Mouse (Mus musculus) forebrain, embryonic 13.5 days (tissue): Measurements from ENCODE around the gene Secisbp2l. TPM values are rescaled to one million over a fixed set of nuclear protein-coding genes. Genes with fewer than 3 reads are reported as not detected.

Experiments used
- ATAC-seq: fragments of 200-750 bp; cut with Nextera tagmentation; 2 replicates; pipeline ENCODE4 v1.8.0; 2017
- H3K27ac ChIP-seq: fragments of 300-500 bp; sonication (generic); 2 replicates; pipeline ENCODE4 v1.5.1; 2015; ENCODE audit warnings: inconsistent platforms, mild to moderate bottlenecking, moderate library complexity
- H3K27me3 ChIP-seq: fragments of 300-500 bp; sonication (generic); 2 replicates; pipeline ENCODE4 v1.6.1; 2015; ENCODE audit warnings: mild to moderate bottlenecking, inconsistent platforms
- H3K36me3 ChIP-seq: fragments of 300-500 bp; sonication (generic); 2 replicates; pipeline ENCODE4 v1.6.1; 2015; ENCODE audit warnings: mild to moderate bottlenecking, inconsistent platforms; ENCODE audit not compliant: poor library complexity, severe bottlenecking
- H3K4me1 ChIP-seq: fragments of 300-500 bp; sonication (generic); 2 replicates; pipeline ENCODE4 v1.6.1; 2015; ENCODE audit warnings: inconsistent platforms
- H3K4me2 ChIP-seq: fragments of 300-500 bp; sonication (generic); 2 replicates; pipeline ENCODE4 v1.6.1; 2015; ENCODE audit warnings: inconsistent platforms, mild to moderate bottlenecking, moderate library complexity
- H3K4me3 ChIP-seq: fragments of 300-500 bp; sonication (generic); 2 replicates; pipeline ENCODE4 v1.5.1; 2015; ENCODE audit warnings: mild to moderate bottlenecking, inconsistent platforms
- H3K9ac ChIP-seq: fragments of 300-500 bp; sonication (generic); 2 replicates; pipeline ENCODE4 v1.6.1; 2015; ENCODE audit warnings: mild to moderate bottlenecking, inconsistent platforms
- H3K9me3 ChIP-seq: fragments of 300-500 bp; sonication (generic); replicated peaks from 2 replicates; pipeline ENCODE4 v1.6.1; 2016; ENCODE audit warnings: inconsistent platforms
- WGBS: fragments of 180-500 bp; shearing (Covaris S2); methylation state at CpG from one replicate; pipeline ENCODE4 v1.1.7; 2015; 5-methylcytosine and 5-hydroxymethylcytosine counted together
- polyA plus RNA-seq: library from polyadenylated mRNA; unstranded; fragments of >200 nt; fragmentation: Nextera tagmentation; extraction: Ambion mirVana; gene quantifications from 2 replicates; pipeline ENCODE4 v1.2.1, GENCODE M21; 2015

The Secisbp2l gene
- polyA plus RNA-seq, 1 experiment from 2014 or later, result 25.4 TPM

- no peak overlapping the region for H3K4me3 ChIP-seq
- peaks cover 7% of the 10 kb centered on the region; the same call in 1 of the 2 replicates for H3K4me1 ChIP-seq
- ATAC-seq, result no peak
- WGBS, result 78% methylated on average over 2 of the region's 2 CpGs
- H3K27ac ChIP-seq, result no peak overlapping the region
- H3K9me3 ChIP-seq, result no peaks in the 10 kb centered on the region
- H3K36me3 ChIP-seq, result peaks cover 21% of the 10 kb centered on the region
- H3K9ac ChIP-seq, result no peak overlapping the region
- H3K27me3 ChIP-seq, result no peaks in the 10 kb centered on the region
- no peak overlapping the region for H3K4me2 ChIP-seq
These were observed 47.2 kb downstream of the Secisbp2l start for GRCm38 (mm10) chr2:125735333-125736024.

- H3K27me3 ChIP-seq, result no peaks in the 10 kb centered on the region
- no peak overlapping the region for H3K9ac ChIP-seq
- H3K4me1 ChIP-seq, result peaks cover 7% of the 10 kb centered on the region; the same call in 1 of the 2 replicates
- H3K4me2 ChIP-seq, result no peak overlapping the region
- H3K9me3 ChIP-seq, result no peaks in the 10 kb centered on the region
- H3K4me3 ChIP-seq, result no peak overlapping the region
- no peak for ATAC-seq
- no peak overlapping the region for H3K27ac ChIP-seq
- peaks cover 15% of the 10 kb centered on the region for H3K36me3 ChIP-seq
These were observed 47.9 kb downstream of the Secisbp2l start for GRCm38 (mm10) chr2:125734741-125735140.

GRCm38 (mm10) chr2:125731763-125732560 lies 50.7 kb downstream of the Secisbp2l start:
- Histone ChIP-seq H3K9ac (peak overlapping the region; percentile 83), H3K9me3 (no peaks in the 10 kb centered on the region), H3K27ac (peak overlapping the region; percentile 75), H3K4me2 (peak overlapping the region; percentile 67), H3K4me1 (peaks cover 7% of the 10 kb centered on the region; the same call in 1 of the 2 replicates), H3K36me3 (no peaks in the 10 kb centered on the region), H3K4me3 (peak overlapping the region; percentile 47), H3K27me3 (no peaks in the 10 kb centered on the region)
- ATAC-seq, result peak; percentile 96
- 10% methylated on average over 35 of the region's 35 CpGs for WGBS

GRCm38 (mm10) chr2:125724546-125725114 lies 58.0 kb downstream of the Secisbp2l start:
- Histone ChIP-seq H3K27me3 (peaks cover 39% of the 10 kb centered on the region), H3K4me1 (peaks cover 22% of the 10 kb centered on the region), H3K9me3 (no peaks in the 10 kb centered on the region), H3K4me3 (peak overlapping the region; percentile 51), H3K27ac (peak overlapping the region; percentile 14; the same call in 1 of the 2 replicates), H3K9ac (peak overlapping the region; percentile 67), H3K4me2 (peak overlapping the region; percentile 93), H3K36me3 (no peaks in the 10 kb centered on the region)
- 1% methylated on average over 16 of the region's 16 CpGs for WGBS
- ATAC-seq, result peak; percentile 36

- 0% methylated on average over 15 of the region's 15 CpGs for WGBS
- Histone ChIP-seq H3K4me2 (peak within 1 kb of the TSS; percentile 93), H3K9me3 (no peaks in the 10 kb centered on the region), H3K27ac (peak within 1 kb of the TSS; percentile 14; the same call in 1 of the 2 replicates), H3K9ac (peak within 1 kb of the TSS; percentile 67), H3K4me3 (peak within 1 kb of the TSS; percentile 51), H3K36me3 (no peaks in the 10 kb centered on the region), H3K27me3 (peaks cover 39% of the 10 kb centered on the region), H3K4me1 (peaks cover 22% of the 10 kb centered on the region)
- ATAC-seq, result peak; percentile 93
These were observed 58.6 kb downstream of the Secisbp2l start, which contains the start of gene Shc4 for GRCm38 (mm10) chr2:125724086-125724430. TSS of gene Shc4 (minus strand) at chr2:125724148.

- Histone ChIP-seq H3K27me3 (peaks cover 39% of the 10 kb centered on the region), H3K4me2 (peak overlapping the region; percentile 93), H3K9ac (peak overlapping the region; percentile 67), H3K4me1 (peaks cover 22% of the 10 kb centered on the region), H3K9me3 (no peaks in the 10 kb centered on the region), H3K4me3 (peak overlapping the region; percentile 51), H3K36me3 (no peaks in the 10 kb centered on the region), H3K27ac (no peak overlapping the region)
- under 1% methylated on average over 34 of the region's 34 CpGs for WGBS
- peak; percentile 89 for ATAC-seq
These were observed 59.1 kb downstream of the Secisbp2l start for GRCm38 (mm10) chr2:125723408-125724085.

GRCm38 (mm10) chr2:125723086-125723407 lies 59.6 kb downstream of the Secisbp2l start:
- no peaks in the 10 kb centered on the region for H3K9me3 ChIP-seq
- ATAC-seq, result peak; percentile 9; the same call in 1 of the 2 replicates
- H3K4me2 ChIP-seq, result peak overlapping the region; percentile 93
- peak overlapping the region; percentile 67 for H3K9ac ChIP-seq
- H3K27ac ChIP-seq, result no peak overlapping the region
- no peaks in the 10 kb centered on the region for H3K36me3 ChIP-seq
- H3K27me3 ChIP-seq, result peaks cover 39% of the 10 kb centered on the region
- peak overlapping the region; percentile 51 for H3K4me3 ChIP-seq
- H3K4me1 ChIP-seq, result peaks cover 22% of the 10 kb centered on the region
- 1% methylated on average over 18 of the region's 18 CpGs for WGBS

- WGBS, result 90% methylated on average over 8 of the region's 8 CpGs
- peaks cover 5% of the 10 kb centered on the region for H3K27me3 ChIP-seq
- H3K9ac ChIP-seq, result no peak overlapping the region
- no peak for ATAC-seq
- H3K4me2 ChIP-seq, result no peak overlapping the region
- no peak overlapping the region for H3K4me3 ChIP-seq
- no peaks in the 10 kb centered on the region for H3K4me1 ChIP-seq
- no peaks in the 10 kb centered on the region for H3K36me3 ChIP-seq
- H3K9me3 ChIP-seq, result no peaks in the 10 kb centered on the region
- no peak overlapping the region for H3K27ac ChIP-seq
These were observed 66.1 kb downstream of the Secisbp2l start for GRCm38 (mm10) chr2:125716599-125716998.

- H3K4me1 ChIP-seq, result peaks cover 21% of the 10 kb centered on the region
- H3K4me3 ChIP-seq, result no peak overlapping the region
- ATAC-seq, result peak; percentile 36; the same call in 1 of the 2 replicates
- H3K9me3 ChIP-seq, result no peaks in the 10 kb centered on the region
- 56% methylated on average over 5 of the region's 5 CpGs for WGBS
- H3K9ac ChIP-seq, result no peak overlapping the region
- no peaks in the 10 kb centered on the region for H3K36me3 ChIP-seq
- H3K27me3 ChIP-seq, result no peaks in the 10 kb centered on the region
- H3K4me2 ChIP-seq, result no peak overlapping the region
- no peak overlapping the region for H3K27ac ChIP-seq
These were observed 76.2 kb downstream of the Secisbp2l start for GRCm38 (mm10) chr2:125706510-125706921.

- Histone ChIP-seq H3K9me3 (no peaks in the 10 kb centered on the region), H3K9ac (0 out of 2 replicates have a peak overlapping the region, but pooled peaks have one; percentile 3), H3K27me3 (no peaks in the 10 kb centered on the region), H3K4me2 (no peak overlapping the region), H3K36me3 (no peaks in the 10 kb centered on the region), H3K27ac (peak overlapping the region; percentile 48; the same call in 1 of the 2 replicates), H3K4me3 (no peak overlapping the region), H3K4me1 (peaks cover 21% of the 10 kb centered on the region)
- ATAC-seq, result peak; percentile 78; the same call in 1 of the 2 replicates
- WGBS, result 24% methylated on average over 12 of the region's 12 CpGs
These were observed 77.6 kb downstream of the Secisbp2l start for GRCm38 (mm10) chr2:125704907-125705631.

- WGBS, result 90% methylated on average over 2 of the region's 2 CpGs
- Histone ChIP-seq H3K36me3 (no peaks in the 10 kb centered on the region), H3K4me1 (peaks cover 21% of the 10 kb centered on the region), H3K4me2 (no peak overlapping the region), H3K9ac (no peak overlapping the region), H3K9me3 (no peaks in the 10 kb centered on the region), H3K4me3 (no peak overlapping the region), H3K27ac (no peak overlapping the region), H3K27me3 (no peaks in the 10 kb centered on the region)
- ATAC-seq, result no peak
These were observed 79.8 kb downstream of the Secisbp2l start for GRCm38 (mm10) chr2:125702851-125703250.
